Mouse (Mus musculus): ENCODE data around the gene Aifm2.

- TF ChIP-seq POLR2A (IDR thresholded peaks at IDR 0.05; ENCODE audit: insufficient read depth, low read depth, low read length) (no peak), CTCF (IDR thresholded peaks at IDR 0.05; ENCODE audit: insufficient read depth, low read depth, low read length) (no peak)
These were observed 49.4 kb upstream of the Aifm2 start for GRCm38 (mm10) chr10:61665651-61666050.
